ENCODE assay signal across 18 mouse cellular contexts in the genomic region with DNA sequence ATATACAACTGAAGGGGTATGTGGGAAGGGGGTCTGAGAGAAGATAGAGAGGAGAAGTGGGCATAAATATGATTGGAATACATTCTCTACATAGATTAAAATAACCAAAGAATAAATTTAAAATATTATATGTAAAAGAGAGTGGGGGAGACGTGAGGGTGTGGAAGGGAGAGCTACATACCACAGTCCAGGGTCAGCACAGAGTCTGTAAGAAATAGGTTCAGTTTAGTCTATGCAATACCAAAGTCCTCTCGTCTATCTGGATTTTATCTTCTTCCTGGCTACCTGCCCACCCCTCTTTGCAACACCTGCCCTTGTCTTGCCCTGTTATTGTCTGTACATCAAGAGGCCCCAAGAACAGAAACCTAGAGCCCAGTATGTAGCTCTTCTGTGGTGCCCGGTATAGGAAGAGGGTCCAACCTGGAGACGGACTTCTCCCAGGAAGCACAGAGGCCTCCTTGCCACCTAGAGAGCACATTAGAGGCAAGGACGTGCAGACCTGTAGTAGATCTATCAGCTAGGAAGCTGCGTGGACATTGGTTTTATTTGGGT.
"Had no signal": no experiment of that assay in that cellular context is flagged by ENCODE, and none has a peak within 500 bp of the region (broad histone marks: within the 10 kb centered on the region; RNA-seq: fewer than 3 reads in every experiment).

No protein-coding gene starts in this region.

- DNase-seq: kidney, adult 11 months; kidney, adult 9 months; kidney, postnatal 14 days; lung, postnatal 10 days; retina, postnatal 1 day; right cerebral cortex, postnatal 4 days; thymus, adult 18-20 months; thymus, postnatal 14 days had no signal

- H3K27ac ChIP-seq: hindbrain, postnatal 0 days; left cerebral cortex, adult 2 months; limb, embryonic 10.5 days; liver, embryonic 15.5 days; macrophage; midbrain, embryonic 15.5 days; neural tube, embryonic 13.5 days had no signal

- H3K4me3 ChIP-seq: left cerebral cortex, adult 2 months; limb, embryonic 10.5 days; liver, embryonic 15.5 days; megakaryocyte, embryonic 14.5 days; midbrain, embryonic 15.5 days; neural tube, embryonic 13.5 days had no signal

- ATAC-seq: hindbrain, postnatal 0 days; midbrain, embryonic 15.5 days had no signal

- H3K27me3 ChIP-seq: liver, embryonic 15.5 days; midbrain, embryonic 15.5 days had no signal

- H3K4me2 ChIP-seq: liver, embryonic 11.5 days; liver, embryonic 15.5 days; midbrain, embryonic 11.5 days; midbrain, embryonic 15.5 days; neural tube, embryonic 13.5 days had no signal

- H3K36me3 ChIP-seq: limb, embryonic 10.5 days; liver, embryonic 15.5 days; midbrain, embryonic 15.5 days; neural tube, embryonic 13.5 days had no signal

- H3K4me1 ChIP-seq: megakaryocyte, embryonic 14.5 days; midbrain, embryonic 15.5 days; neural tube, embryonic 13.5 days had no signal

- H3K9me3 ChIP-seq: limb, embryonic 10.5 days; liver, embryonic 15.5 days; megakaryocyte, embryonic 14.5 days; midbrain, embryonic 15.5 days; neural tube, embryonic 13.5 days had no signal

- H3K9ac ChIP-seq: liver, embryonic 15.5 days; midbrain, embryonic 15.5 days; neural tube, embryonic 13.5 days had no signal
